Mouse (Mus musculus): ENCODE results near the gene Yipf7. TPM values are rescaled to one million over a fixed set of nuclear protein-coding genes. Genes with fewer than 3 reads are reported as not detected.
A peak's percentile ranks its signal among the peaks of the same experiment; 100 is the strongest.

The Yipf7 gene
- polyA plus RNA-seq, 1 experiment from 2014 or later: 0.56 TPM

DNA sequence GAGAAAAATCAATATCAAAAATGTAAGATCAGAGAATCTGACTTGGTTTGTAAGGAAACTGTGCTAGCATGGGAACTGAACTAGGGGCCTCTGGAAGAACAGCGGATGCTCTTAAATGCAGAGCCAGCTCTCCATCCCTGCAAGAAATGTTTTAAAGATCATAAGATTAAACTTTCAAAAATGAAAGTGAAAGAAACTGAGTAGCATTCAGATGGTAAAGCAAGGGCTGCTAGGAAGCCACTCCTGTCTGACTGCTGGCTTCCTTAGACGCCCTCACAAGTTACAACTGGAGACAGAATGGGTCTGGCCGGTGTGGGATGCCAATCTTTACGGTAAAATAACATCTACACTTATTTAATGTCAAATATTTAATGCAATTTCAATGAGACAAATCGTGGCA lies 20.4 kb downstream of the Yipf7 start:
- no peaks in the 10 kb centered on the region for H3K36me3 ChIP-seq (ENCODE audit: insufficient read depth, low read length)
- WGBS: 52% methylated on average over 5 of the region's 5 CpGs
- DNase-seq (ENCODE audit: low spot score) (no peak), ATAC-seq (no peak)
- H3K4me1 ChIP-seq (ENCODE audit: insufficient read depth, low read depth, low read length): no peaks in the 10 kb centered on the region
- H3K9me3 ChIP-seq (ENCODE audit: low read length): no peaks in the 10 kb centered on the region
- H3K9ac ChIP-seq (replicated peaks; ENCODE audit: low read depth): no peak overlapping the region
- no peak overlapping the region for H3K4me2 ChIP-seq (replicated peaks; ENCODE audit: low read depth, low read length)
- TF ChIP-seq CTCF (IDR thresholded peaks at IDR 0.05) (no peak), EP300 (IDR thresholded peaks at IDR 0.05) (no peak)
- H3K27ac ChIP-seq (ENCODE audit: low read length): no peak overlapping the region
- no peak overlapping the region for H3K4me3 ChIP-seq (ENCODE audit: low read depth, low read length)
- no peaks in the 10 kb centered on the region for H3K27me3 ChIP-seq (replicated peaks; ENCODE audit: insufficient read depth, low read length)

DNA sequence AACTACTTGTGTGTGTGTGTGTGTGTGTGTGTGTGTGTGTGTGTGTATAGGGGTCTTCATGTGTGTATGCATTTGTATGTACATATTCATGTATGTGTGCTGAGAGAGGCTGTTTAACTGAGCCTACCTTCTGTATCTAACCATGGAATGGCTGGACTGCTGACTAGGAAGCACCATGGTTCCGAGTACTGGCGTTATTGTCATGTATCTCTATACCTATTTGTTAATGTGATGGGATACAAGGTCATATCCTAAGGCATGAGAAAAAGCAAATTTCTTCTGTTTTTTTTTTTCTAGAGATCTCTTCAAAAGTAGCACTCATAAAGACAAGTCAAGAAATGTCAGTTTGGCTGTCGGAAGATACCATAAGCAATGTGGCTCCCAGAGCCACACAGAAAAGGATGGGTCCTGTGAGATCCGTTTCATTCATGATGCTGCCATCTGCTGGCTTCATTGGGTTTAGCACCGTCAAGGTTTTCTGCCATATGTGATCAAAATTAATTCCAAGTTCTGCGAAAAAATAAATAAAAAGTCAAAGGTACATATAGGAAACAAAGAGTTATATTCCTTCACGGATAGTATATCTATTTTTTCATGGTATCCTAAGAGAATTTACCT lies 21.7 kb downstream of the Yipf7 start:
- ATAC-seq (no peak), DNase-seq (ENCODE audit: low spot score) (peak; percentile 38)
- H3K9me3 ChIP-seq (ENCODE audit: low read length): no peaks in the 10 kb centered on the region
- H3K4me1 ChIP-seq (ENCODE audit: insufficient read depth, low read depth, low read length): no peaks in the 10 kb centered on the region
- 31% methylated on average over 7 of the region's 7 CpGs for WGBS
- H3K4me2 ChIP-seq (replicated peaks; ENCODE audit: low read depth, low read length): no peak overlapping the region
- H3K9ac ChIP-seq (replicated peaks; ENCODE audit: low read depth): no peak overlapping the region
- H3K27me3 ChIP-seq (replicated peaks; ENCODE audit: insufficient read depth, low read length): no peaks in the 10 kb centered on the region
- TF ChIP-seq EP300 (IDR thresholded peaks at IDR 0.05) (no peak), CTCF (IDR thresholded peaks at IDR 0.05) (peak; percentile 71)
- no peak overlapping the region for H3K4me3 ChIP-seq (ENCODE audit: low read depth, low read length)
- H3K36me3 ChIP-seq (ENCODE audit: insufficient read depth, low read length): no peaks in the 10 kb centered on the region
- H3K27ac ChIP-seq (ENCODE audit: low read length): no peak overlapping the region

- no peaks in the 10 kb centered on the region for H3K36me3 ChIP-seq (ENCODE audit: insufficient read depth, low read length)
- TF ChIP-seq EP300 (IDR thresholded peaks at IDR 0.05) (no peak), CTCF (IDR thresholded peaks at IDR 0.05) (no peak)
- no peak overlapping the region for H3K9ac ChIP-seq (replicated peaks; ENCODE audit: low read depth)
- 36% methylated on average over 4 of the region's 4 CpGs for WGBS
- H3K4me3 ChIP-seq (ENCODE audit: low read depth, low read length): no peak overlapping the region
- no peak overlapping the region for H3K4me2 ChIP-seq (replicated peaks; ENCODE audit: low read depth, low read length)
- DNase-seq (ENCODE audit: low spot score): no peak
- no peak overlapping the region for H3K27ac ChIP-seq (ENCODE audit: low read length)
- no peaks in the 10 kb centered on the region for H3K27me3 ChIP-seq (replicated peaks; ENCODE audit: insufficient read depth, low read length)
- no peaks in the 10 kb centered on the region for H3K9me3 ChIP-seq (ENCODE audit: low read length)
- no peak for ATAC-seq
- H3K4me1 ChIP-seq (ENCODE audit: insufficient read depth, low read depth, low read length): no peaks in the 10 kb centered on the region
Observed at GRCm38 (mm10) chr5:69512203-69512602, 30.2 kb downstream of the Yipf7 start.

- Histone ChIP-seq H3K27me3 (replicated peaks; ENCODE audit: insufficient read depth, low read length) (no peaks in the 10 kb centered on the region), H3K4me3 (ENCODE audit: low read depth, low read length) (no peak overlapping the region), H3K36me3 (ENCODE audit: insufficient read depth, low read length) (no peaks in the 10 kb centered on the region), H3K4me2 (replicated peaks; ENCODE audit: low read depth, low read length) (no peak overlapping the region), H3K9ac (replicated peaks; ENCODE audit: low read depth) (no peak overlapping the region), H3K27ac (ENCODE audit: low read length) (no peak overlapping the region), H3K9me3 (ENCODE audit: low read length) (no peaks in the 10 kb centered on the region), H3K4me1 (ENCODE audit: insufficient read depth, low read depth, low read length) (no peaks in the 10 kb centered on the region)
- no peak for ATAC-seq
- WGBS: 48% methylated on average over 3 of the region's 3 CpGs
- no peak for TF ChIP-seq EP300 (IDR thresholded peaks at IDR 0.05)
- TF ChIP-seq CTCF (IDR thresholded peaks at IDR 0.05): no peak
- DNase-seq (ENCODE audit: low spot score): no peak
Observed at GRCm38 (mm10) chr5:69511631-69512030, 30.8 kb downstream of the Yipf7 start.

GRCm38 (mm10) chr5:69507045-69507444 lies 35.4 kb downstream of the Yipf7 start:
- no peaks in the 10 kb centered on the region for H3K4me1 ChIP-seq (ENCODE audit: insufficient read depth, low read depth, low read length)
- 67% methylated on average over 3 of the region's 3 CpGs for WGBS
- H3K4me2 ChIP-seq (replicated peaks; ENCODE audit: low read depth, low read length): no peak overlapping the region
- H3K27me3 ChIP-seq (replicated peaks; ENCODE audit: insufficient read depth, low read length): no peaks in the 10 kb centered on the region
- no peaks in the 10 kb centered on the region for H3K36me3 ChIP-seq (ENCODE audit: insufficient read depth, low read length)
- H3K9ac ChIP-seq (replicated peaks; ENCODE audit: low read depth): no peak overlapping the region
- no peaks in the 10 kb centered on the region for H3K9me3 ChIP-seq (ENCODE audit: low read length)
- H3K4me3 ChIP-seq (ENCODE audit: low read depth, low read length): no peak overlapping the region
- DNase-seq (ENCODE audit: low spot score): no peak
- no peak overlapping the region for H3K27ac ChIP-seq (ENCODE audit: low read length)
- ATAC-seq: no peak
- TF ChIP-seq EP300 (IDR thresholded peaks at IDR 0.05) (no peak), CTCF (IDR thresholded peaks at IDR 0.05) (no peak)

GRCm38 (mm10) chr5:69489046-69489445 lies 53.4 kb downstream of the Yipf7 start:
- no peak overlapping the region for H3K27ac ChIP-seq (ENCODE audit: low read length)
- H3K4me1 ChIP-seq (ENCODE audit: insufficient read depth, low read depth, low read length): no peaks in the 10 kb centered on the region
- H3K36me3 ChIP-seq (ENCODE audit: insufficient read depth, low read length): no peaks in the 10 kb centered on the region
- TF ChIP-seq CTCF (IDR thresholded peaks at IDR 0.05) (no peak), EP300 (IDR thresholded peaks at IDR 0.05) (no peak)
- H3K27me3 ChIP-seq (replicated peaks; ENCODE audit: insufficient read depth, low read length): no peaks in the 10 kb centered on the region
- H3K4me3 ChIP-seq (ENCODE audit: low read depth, low read length): no peak overlapping the region
- H3K4me2 ChIP-seq (replicated peaks; ENCODE audit: low read depth, low read length): no peak overlapping the region
- no peak overlapping the region for H3K9ac ChIP-seq (replicated peaks; ENCODE audit: low read depth)
- no peaks in the 10 kb centered on the region for H3K9me3 ChIP-seq (ENCODE audit: low read length)
- ATAC-seq (no peak), DNase-seq (ENCODE audit: low spot score) (no peak)

DNA sequence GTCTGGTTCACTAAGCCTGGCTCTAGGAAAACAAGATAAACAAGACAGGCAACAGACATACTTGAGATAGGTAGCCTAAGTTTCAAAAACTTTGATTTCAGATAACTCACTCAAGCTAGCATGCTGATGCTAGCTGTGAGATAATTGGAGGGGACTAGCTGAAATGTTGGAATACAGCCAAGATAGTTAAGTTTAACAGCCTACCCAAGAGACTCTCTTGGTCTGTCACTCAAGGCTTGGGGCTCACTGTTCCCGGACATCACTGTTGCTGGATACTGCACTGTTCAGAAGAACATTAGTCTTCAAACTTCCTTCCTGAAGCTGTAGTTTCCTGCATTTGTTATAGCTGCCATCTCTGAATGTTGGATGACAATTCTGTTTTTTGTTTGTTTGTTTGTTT lies 74.9 kb downstream of the Yipf7 start:
- no peak overlapping the region for H3K27ac ChIP-seq (ENCODE audit: low read length)
- no peaks in the 10 kb centered on the region for H3K4me1 ChIP-seq (ENCODE audit: insufficient read depth, low read depth, low read length)
- no peak overlapping the region for H3K4me3 ChIP-seq (ENCODE audit: low read depth, low read length)
- ATAC-seq (no peak), DNase-seq (ENCODE audit: low spot score) (no peak)
- no peaks in the 10 kb centered on the region for H3K27me3 ChIP-seq (replicated peaks; ENCODE audit: insufficient read depth, low read length)
- WGBS: 61% methylated on average over 1 of the region's 1 CpGs
- no peak overlapping the region for H3K9ac ChIP-seq (replicated peaks; ENCODE audit: low read depth)
- H3K4me2 ChIP-seq (replicated peaks; ENCODE audit: low read depth, low read length): no peak overlapping the region
- no peaks in the 10 kb centered on the region for H3K36me3 ChIP-seq (ENCODE audit: insufficient read depth, low read length)
- no peaks in the 10 kb centered on the region for H3K9me3 ChIP-seq (ENCODE audit: low read length)
- TF ChIP-seq EP300 (IDR thresholded peaks at IDR 0.05) (no peak), CTCF (IDR thresholded peaks at IDR 0.05) (no peak)

Other genes with a start within 250 kb of the Yipf7 start
- 2.9 and 3.0 TPM in 2 replicates for gene Kctd8, start 201.0 kb downstream of the Yipf7 start, polyA plus RNA-seq (2015; fragmentation: Nextera tagmentation; extraction: Ambion mirVana)
- 16.2 and 18.1 TPM in 2 replicates for gene Guf1, start 14.3 kb upstream of the Yipf7 start, polyA plus RNA-seq (2015; fragmentation: Nextera tagmentation; extraction: Ambion mirVana)
- 76.1 and 79.9 TPM in 2 replicates for gene Gnpda2, start 49.7 kb upstream of the Yipf7 start, polyA plus RNA-seq (2015; fragmentation: Nextera tagmentation; extraction: Ambion mirVana)

Measured in lung, postnatal 0 days (tissue).